ENCODE assay signal across 12 mouse cellular contexts in the genomic region with DNA sequence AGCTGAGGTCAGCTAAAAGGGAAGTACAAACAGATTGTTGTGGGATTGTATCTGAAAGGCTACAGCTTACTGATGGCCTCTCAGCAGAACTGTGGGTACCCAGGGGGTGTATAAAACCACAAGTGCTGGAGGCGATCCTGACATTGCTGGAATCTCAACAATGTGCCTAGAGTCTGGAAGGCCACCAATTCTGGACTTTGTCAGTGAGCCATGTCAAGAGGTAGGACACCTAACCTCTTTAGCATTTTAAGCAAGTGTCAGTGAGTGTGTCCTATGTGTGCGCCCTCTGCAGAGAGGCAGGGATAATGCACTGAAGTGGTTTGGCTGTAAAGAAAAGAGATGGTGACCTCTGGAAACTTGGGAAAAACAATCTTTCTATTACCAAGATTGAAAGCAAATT.
DNase-seq lines count a peak whose midpoint lies in the region; ATAC-seq and TF ChIP-seq lines count a peak whose summit lies in the region.
"Had no signal": no experiment of that assay in that cellular context is flagged by ENCODE, and none has a peak within 500 bp of the region (broad histone marks: within the 10 kb centered on the region; RNA-seq: fewer than 3 reads in every experiment).

No protein-coding gene starts in this region.

- no peak overlapping the region for H3K9ac ChIP-seq in hindbrain, postnatal 0 days (replicated peaks; ENCODE audit: low read length)
- no peak overlapping the region for H3K9ac ChIP-seq in hindbrain, embryonic 14.5 days
- no peak overlapping the region for H3K9ac ChIP-seq in heart, embryonic 15.5 days
- H3K9ac ChIP-seq: forebrain, embryonic 12.5 days; hindbrain, embryonic 12.5 days; liver, postnatal 0 days had no signal

- H3K4me3 ChIP-seq in hindbrain, postnatal 0 days (ENCODE audit: low read length) = no peak overlapping the region
- H3K4me3 ChIP-seq in hindbrain, embryonic 14.5 days (replicated peaks; ENCODE audit: low read length) = no peak overlapping the region
- H3K4me3 ChIP-seq in heart, embryonic 15.5 days = no peak overlapping the region
- H3K4me3 ChIP-seq: forebrain, embryonic 12.5 days; hindbrain, embryonic 12.5 days had no signal

- WGBS in hindbrain, postnatal 0 days = 68% methylated on average over 2 of the region's 2 CpGs
- 75% methylated on average over 2 of the region's 2 CpGs for WGBS in hindbrain, embryonic 14.5 days
- 33% methylated on average over 2 of the region's 2 CpGs for WGBS in heart, embryonic 15.5 days

- no peak for ATAC-seq in hindbrain, postnatal 0 days
- no peak for ATAC-seq in hindbrain, embryonic 14.5 days (ENCODE audit: low FRiP score)
- ATAC-seq in heart, embryonic 15.5 days (replicated peaks; ENCODE audit: insufficient number of reproducible peaks, insufficient read depth, low FRiP score, low read depth) = 0 out of 2 replicates have a peak, but pooled peaks have one; percentile 58
- ATAC-seq: liver, postnatal 0 days had no signal

- 0 out of 2 replicates have a peak, but pooled peaks cover 3% of the 10 kb centered on the region for H3K4me1 ChIP-seq in hindbrain, postnatal 0 days (ENCODE audit: insufficient read depth, low read length)
- no peaks in the 10 kb centered on the region for H3K4me1 ChIP-seq in hindbrain, embryonic 14.5 days (replicated peaks; ENCODE audit: control insufficient read depth, insufficient read depth, low read length)
- H3K4me1 ChIP-seq in heart, embryonic 15.5 days (replicated peaks) = peaks cover 15% of the 10 kb centered on the region
- H3K4me1 ChIP-seq: hindbrain, embryonic 12.5 days had no signal

- no peaks in the 10 kb centered on the region for H3K36me3 ChIP-seq in hindbrain, postnatal 0 days (ENCODE audit: insufficient read depth, low read length)
- no peaks in the 10 kb centered on the region for H3K36me3 ChIP-seq in hindbrain, embryonic 14.5 days (replicated peaks; ENCODE audit: control insufficient read depth, insufficient read depth)
- no peaks in the 10 kb centered on the region for H3K36me3 ChIP-seq in heart, embryonic 15.5 days
- H3K36me3 ChIP-seq: forebrain, embryonic 12.5 days; hindbrain, embryonic 12.5 days had no signal

- no peak for DNase-seq in hindbrain, postnatal 0 days (ENCODE audit: low spot score)
- DNase-seq in hindbrain, embryonic 14.5 days (ENCODE audit: low spot score) = no peak
- DNase-seq in 3134 (ENCODE audit: extremely low read depth, insufficient read length, low spot score) (peak; percentile 40), ES-CJ7 (ENCODE audit: low read depth, low spot score) (peak; percentile 13)
- DNase-seq in right cerebral cortex, adult 2 months (ENCODE audit: low spot score in 2 of 2) = no peak
- no peak for DNase-seq in left cerebral cortex, adult 8-10 months (ENCODE audit: low spot score in 2 of 2)
- no peak for DNase-seq in left cerebral cortex, postnatal 4 days
- DNase-seq: layer of hippocampus, postnatal 36 days; liver, postnatal 0 days had no signal

- intact Hi-C loops in left cerebral cortex, postnatal 4 days (cut with DNase I) = no loop called here

- H3K27ac ChIP-seq in hindbrain, postnatal 0 days = no peak overlapping the region
- no peak overlapping the region for H3K27ac ChIP-seq in hindbrain, embryonic 14.5 days
- H3K27ac ChIP-seq in heart, embryonic 15.5 days = 0 out of 2 replicates have a peak overlapping the region, but pooled peaks have one; percentile 0
- H3K27ac ChIP-seq: forebrain, embryonic 12.5 days; hindbrain, embryonic 12.5 days had no signal

- H3K4me2 ChIP-seq in hindbrain, postnatal 0 days (ENCODE audit: low read depth, low read length) = no peak overlapping the region
- no peak overlapping the region for H3K4me2 ChIP-seq in hindbrain, embryonic 14.5 days (replicated peaks)
- H3K4me2 ChIP-seq in heart, embryonic 15.5 days = no peak overlapping the region
- H3K4me2 ChIP-seq: forebrain, embryonic 12.5 days; hindbrain, embryonic 12.5 days had no signal

- no peaks in the 10 kb centered on the region for H3K9me3 ChIP-seq in hindbrain, postnatal 0 days (ENCODE audit: low read length)
- no peaks in the 10 kb centered on the region for H3K9me3 ChIP-seq in hindbrain, embryonic 14.5 days (ENCODE audit: control insufficient read depth, low read length)
- H3K9me3 ChIP-seq in heart, embryonic 15.5 days (replicated peaks) = no peaks in the 10 kb centered on the region
- H3K9me3 ChIP-seq: forebrain, embryonic 12.5 days; hindbrain, embryonic 12.5 days had no signal

- peak; percentile 33 for TF ChIP-seq CTCF in hindbrain, postnatal 0 days (IDR thresholded peaks at IDR 0.05; ENCODE audit: low read depth)

- H3K27me3 ChIP-seq in hindbrain, postnatal 0 days (ENCODE audit: insufficient read depth, low read length) = no peaks in the 10 kb centered on the region
- no peaks in the 10 kb centered on the region for H3K27me3 ChIP-seq in hindbrain, embryonic 14.5 days (ENCODE audit: control insufficient read depth, insufficient read depth, low read length)
- H3K27me3 ChIP-seq in heart, embryonic 15.5 days = no peaks in the 10 kb centered on the region
- H3K27me3 ChIP-seq: forebrain, embryonic 12.5 days; hindbrain, embryonic 12.5 days had no signal

Comparison
In these comparisons a context has a peak if more than half of its experiments do, and no peak if none do; other contexts are left out.
1. DNase-seq: peak in 3134 (single experiment) and ES-CJ7 (single experiment); none in hindbrain, postnatal 0 days (single experiment), hindbrain, embryonic 14.5 days (single experiment), right cerebral cortex, adult 2 months (0 of 2), left cerebral cortex, adult 8-10 months (0 of 2) and left cerebral cortex, postnatal 4 days (single experiment).